Mouse (Mus musculus) CH12.LX (cell line): Measurements from ENCODE around the gene Tepsin. TPM values are rescaled to one million over a fixed set of nuclear protein-coding genes. Genes with fewer than 3 reads are reported as not detected.
A peak's percentile ranks its signal among the peaks of the same experiment; 100 is the strongest.

ENCODE experiments used
- DNase-seq: peaks from one replicate; pipeline ENCODE4 v3.0.0-alpha.2; 2013; ENCODE audit errors: extremely low read depth
- H3K27ac ChIP-seq: 2 replicates; pipeline ENCODE4 v1.5.1; 2012; ENCODE audit warnings: low read depth, mild to moderate bottlenecking, control low read depth, moderate library complexity; ENCODE audit not compliant: insufficient read depth
- H3K27me3 ChIP-seq: replicated peaks from 2 replicates; pipeline ENCODE3; 2012; ENCODE audit warnings: inconsistent platforms
- H3K36me3 ChIP-seq, 2 experiments: replicated peaks in 1 of 2; 2 replicates each; pipeline versions ENCODE3 to v1.6.1; 2012; ENCODE audit warnings: inconsistent platforms in 1 of 2, low read length in 1 of 2, mild to moderate bottlenecking in 1 of 2, mixed read lengths in 1 of 2, moderate library complexity in 1 of 2; ENCODE audit not compliant: control insufficient read depth in 1 of 2, insufficient read depth in 1 of 2
- H3K4me1 ChIP-seq, 2 experiments: 2 replicates each; pipeline ENCODE4 v1.6.1; 2012; ENCODE audit warnings: inconsistent platforms in 1 of 2, moderate library complexity in 1 of 2; ENCODE audit not compliant: insufficient read depth in 2 of 2, control insufficient read depth in 1 of 2
- H3K4me2 ChIP-seq: 2 replicates; pipeline ENCODE4 v1.6.1; 2012; ENCODE audit warnings: low read depth, mild to moderate bottlenecking, control low read depth; ENCODE audit not compliant: poor library complexity, insufficient read depth, severe bottlenecking
- H3K4me3 ChIP-seq, 3 experiments: fragments of 150-350 bp in 1 of 3; sonication (generic) in 1 of 3; replicated peaks in 1 of 3; 2 replicates each; pipeline versions ENCODE3 to v1.5.1; 2011 to 2012; ENCODE audit warnings: low read depth in 2 of 3, low read length in 2 of 3, mild to moderate bottlenecking in 2 of 3, moderate library complexity in 2 of 3, control low read depth in 1 of 3, improper control_type of control experiment in 1 of 3, inconsistent platforms in 1 of 3, mixed read lengths in 1 of 3; ENCODE audit not compliant: poor library complexity in 1 of 3
- H3K79me2 ChIP-seq: replicated peaks from 2 replicates; pipeline ENCODE4 v1.6.1; 2012; ENCODE audit warnings: mild to moderate bottlenecking, moderate library complexity; ENCODE audit not compliant: control insufficient read depth, poor library complexity, insufficient read depth, severe bottlenecking; ENCODE audit errors: extremely low read depth
- H3K9ac ChIP-seq: 2 replicates; pipeline ENCODE4 v1.6.1; 2012; ENCODE audit warnings: low read depth, mild to moderate bottlenecking, control low read depth, moderate library complexity; ENCODE audit not compliant: insufficient read depth
- H3K9me3 ChIP-seq: replicated peaks from 2 replicates; pipeline ENCODE3; 2012; ENCODE audit warnings: low read length, inconsistent platforms, mixed read lengths
- CHD2 ChIP-seq: IDR thresholded peaks from 2 replicates; pipeline ENCODE4 v1.6.1; 2011; ENCODE audit warnings: low read length, improper control_type of control experiment
- CTCF ChIP-seq, 2 experiments: IDR thresholded peaks in 1 of 2; conservative IDR thresholded peaks in 1 of 2; 2 replicates each; pipeline ENCODE4 v1.5.1; 2011 to 2012; ENCODE audit warnings: low read depth in 2 of 2, low read length in 2 of 2, improper control_type of control experiment in 1 of 2, inconsistent platforms in 1 of 2, mild to moderate bottlenecking in 1 of 2, moderate library complexity in 1 of 2
- E2F4 ChIP-seq: IDR thresholded peaks from 2 replicates; pipeline ENCODE4 v1.6.1; 2011; ENCODE audit warnings: low read depth, low read length, improper control_type of control experiment; ENCODE audit not compliant: insufficient replicate concordance
- EP300 ChIP-seq: IDR thresholded peaks from 2 replicates; pipeline ENCODE4 v1.6.1; 2011; ENCODE audit warnings: low read length, improper control_type of control experiment
- ETS1 ChIP-seq: conservative IDR thresholded peaks from 2 replicates; pipeline ENCODE4 v1.6.1; 2012; ENCODE audit warnings: low read depth, mild to moderate bottlenecking, inconsistent platforms, low read length, improper control_type of control experiment, moderate library complexity
- GABPA ChIP-seq: IDR thresholded peaks from 2 replicates; pipeline ENCODE4 v1.6.1; 2012; ENCODE audit warnings: low read depth, low read length, improper control_type of control experiment, inconsistent platforms; ENCODE audit not compliant: insufficient replicate concordance
- HCFC1 ChIP-seq: IDR thresholded peaks from 2 replicates; pipeline ENCODE4 v1.6.1; 2012; ENCODE audit warnings: low read depth, mild to moderate bottlenecking, inconsistent platforms, low read length, improper control_type of control experiment
- IRF4 ChIP-seq: IDR thresholded peaks from 2 replicates; pipeline ENCODE4 v1.6.1; 2014; ENCODE audit warnings: low read depth, mild to moderate bottlenecking, inconsistent platforms, low read length, improper control_type of control experiment
- JUN ChIP-seq: IDR thresholded peaks from 2 replicates; pipeline ENCODE4 v1.6.1; 2011; ENCODE audit warnings: low read depth, mild to moderate bottlenecking, low read length, improper control_type of control experiment, moderate library complexity; ENCODE audit not compliant: insufficient read depth
- JUND ChIP-seq: conservative IDR thresholded peaks from 2 replicates; pipeline ENCODE4 v1.6.1; 2011; ENCODE audit warnings: low read depth, low read length, improper control_type of control experiment
- KAT2A ChIP-seq: IDR thresholded peaks from 2 replicates; pipeline ENCODE4 v1.6.1; 2012; ENCODE audit warnings: low read length, improper control_type of control experiment, inconsistent platforms; ENCODE audit not compliant: insufficient replicate concordance
- MAFK ChIP-seq: IDR thresholded peaks from 2 replicates; pipeline ENCODE4 v1.6.1; 2011; ENCODE audit warnings: low read length, improper control_type of control experiment; ENCODE audit not compliant: insufficient replicate concordance
- MAX ChIP-seq: IDR thresholded peaks from 2 replicates; pipeline ENCODE4 v1.6.1; 2011; ENCODE audit warnings: low read length, improper control_type of control experiment
- MEF2A ChIP-seq: IDR thresholded peaks from 2 replicates; pipeline ENCODE4 v1.6.1; 2014; ENCODE audit warnings: low read depth, mild to moderate bottlenecking, inconsistent platforms, low read length, improper control_type of control experiment, borderline replicate concordance
- MYC ChIP-seq: IDR thresholded peaks from 2 replicates; pipeline ENCODE4 v1.6.1; 2011; ENCODE audit warnings: low read depth, mild to moderate bottlenecking, improper control_type of control experiment, low read length
- NELFE ChIP-seq: IDR thresholded peaks from 2 replicates; pipeline ENCODE4 v1.6.1; 2011; ENCODE audit warnings: low read depth, low read length, improper control_type of control experiment
- POLR2A ChIP-seq: IDR thresholded peaks from 2 replicates; pipeline ENCODE4 v1.6.1; 2011; ENCODE audit warnings: low read depth, mild to moderate bottlenecking, improper control_type of control experiment, low read length
- POLR2AphosphoS2 ChIP-seq: IDR thresholded peaks from 2 replicates; pipeline ENCODE4 v1.6.1; 2011; ENCODE audit warnings: low read depth, low read length, improper control_type of control experiment
- RAD21 ChIP-seq: IDR thresholded peaks from 2 replicates; pipeline ENCODE4 v1.6.1; 2011; ENCODE audit warnings: low read depth, mild to moderate bottlenecking, low read length, improper control_type of control experiment, moderate library complexity
- RCOR1 ChIP-seq: conservative IDR thresholded peaks from 2 replicates; pipeline ENCODE4 v1.6.1; 2012; ENCODE audit warnings: low read depth, mild to moderate bottlenecking, inconsistent platforms, low read length, improper control_type of control experiment
- SIN3A ChIP-seq: IDR thresholded peaks from 2 replicates; pipeline ENCODE4 v1.6.1; 2012; ENCODE audit warnings: low read length, improper control_type of control experiment, inconsistent platforms
- SMC3 ChIP-seq: IDR thresholded peaks from 2 replicates; pipeline ENCODE4 v1.6.1; 2011; ENCODE audit warnings: low read depth, low read length, improper control_type of control experiment
- UBTF ChIP-seq: IDR thresholded peaks from 2 replicates; pipeline ENCODE4 v1.6.1; 2012; ENCODE audit warnings: low read depth, mild to moderate bottlenecking, inconsistent platforms, low read length, improper control_type of control experiment, moderate library complexity
- ZC3H11A ChIP-seq: IDR thresholded peaks from 2 replicates; pipeline ENCODE4 v1.6.1; 2012; ENCODE audit warnings: low read depth, mild to moderate bottlenecking, inconsistent platforms, low read length, improper control_type of control experiment
- ZMIZ1 ChIP-seq: IDR thresholded peaks from 2 replicates; pipeline ENCODE4 v1.6.1; 2012; ENCODE audit warnings: low read depth, mild to moderate bottlenecking, inconsistent platforms, low read length, improper control_type of control experiment
- ZNF384 ChIP-seq: IDR thresholded peaks from 2 replicates; pipeline ENCODE4 v1.6.1; 2012; ENCODE audit warnings: low read depth, low read length, improper control_type of control experiment, inconsistent platforms
- dilution Hi-C: fragments of 300-500 bp; cut with MboI; formaldehyde crosslinking; loops from 2 replicates; pipeline ENCODE4 v1.14.3; 2020; ENCODE audit warnings: low sequenced_read_pairs; ENCODE audit not compliant: extremely low pct_unique_long_range_greater_than_20kb, extremely low pct_ligation_motif_present
- in situ Hi-C: fragments of 300-500 bp; cut with MboI; formaldehyde crosslinking; loops from 3 replicates; pipeline ENCODE4 v1.14.3; 2019; ENCODE audit warnings: low sequenced_read_pairs, low pct_ligation_motif_present, low pct_unique_long_range_greater_than_20kb, mixed read lengths
- polyA plus RNA-seq: library from polyadenylated mRNA; unstranded; fragments of >175 nt; gene quantifications from 2 replicates; pipeline ENCODE4 v1.2.1, GENCODE M21; 2012; ENCODE audit warnings: low read depth; ENCODE audit not compliant: insufficient read length
- total RNA-seq, 2 experiments: library from RNA; depleted of rRNA; stranded (reverse); fragments of 300-350 nt in 1 of 2; fragments of >200 nt in 1 of 2; gene quantifications; 2 replicates each; pipeline ENCODE4 v1.2.3; 2012 to 2014

Tepsin gene
- total and polyA plus RNA-seq, 3 experiments = 13.7 to 22.1 (median 14.2) TPM

DNA sequence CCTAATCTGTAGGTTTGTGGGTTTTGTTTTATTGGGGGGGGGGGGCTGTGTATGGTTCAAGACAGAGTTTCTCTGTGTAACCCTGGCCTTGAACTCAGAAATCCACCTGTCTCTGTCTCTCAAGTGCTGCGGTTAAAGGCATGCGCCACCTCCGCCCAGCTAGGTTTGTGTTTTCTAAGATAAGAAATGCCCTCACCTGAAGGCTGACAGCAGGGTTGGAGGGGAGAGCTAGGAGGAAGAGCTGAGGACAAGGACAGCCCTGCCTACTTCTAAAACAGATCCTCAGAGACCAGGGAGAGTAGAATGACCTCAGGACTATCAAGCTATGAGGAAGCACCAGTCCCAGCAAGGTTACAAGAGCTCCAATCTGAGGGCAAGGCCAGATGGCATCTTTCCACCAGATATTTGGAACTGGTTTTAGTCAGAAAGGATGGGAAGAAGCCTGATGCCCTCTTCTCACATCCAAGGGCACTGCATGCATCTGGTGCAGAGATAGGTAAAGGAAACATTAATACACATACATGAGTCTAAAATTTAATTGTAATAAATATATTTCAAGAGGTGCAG, 5.0 kb upstream of the Tepsin start:
- Histone ChIP-seq H3K4me3 (no peak overlapping the region), H3K9me3 (no peaks in the 10 kb centered on the region), H3K36me3 (peaks cover 51 to 73% of the 10 kb centered on the region in 2 experiments)
- no peak for TF ChIP-seq CHD2
- no peak for TF ChIP-seq MAX
- no peak for TF ChIP-seq POLR2A
- TF ChIP-seq HCFC1 = no peak
- no peak for TF ChIP-seq ZMIZ1
- TF ChIP-seq NELFE = no peak
- no peak for TF ChIP-seq UBTF
- no peak for TF ChIP-seq JUN
- no peak for TF ChIP-seq ZNF384
- TF ChIP-seq MAFK = no peak
- TF ChIP-seq POLR2AphosphoS2 = no peak
- no peak for TF ChIP-seq GABPA
- no peak for TF ChIP-seq E2F4
- TF ChIP-seq EP300 = no peak
- no peak for TF ChIP-seq MYC
- no peak for TF ChIP-seq SMC3
- TF ChIP-seq, all 38 proteins: peak for 0
- dilution Hi-C loops (no loop called here), in situ Hi-C loops (no loop called here)
- H3K4me2 ChIP-seq = no peak overlapping the region
- H3K4me1 ChIP-seq = peaks cover 5 to 20% of the 10 kb centered on the region in 2 experiments
- no peak for DNase-seq
- no peaks in the 10 kb centered on the region; the same call in 1 of the 2 replicates for H3K79me2 ChIP-seq
- no peak overlapping the region for H3K9ac ChIP-seq
- no peaks in the 10 kb centered on the region for H3K27me3 ChIP-seq
- no peak overlapping the region for H3K27ac ChIP-seq

DNA sequence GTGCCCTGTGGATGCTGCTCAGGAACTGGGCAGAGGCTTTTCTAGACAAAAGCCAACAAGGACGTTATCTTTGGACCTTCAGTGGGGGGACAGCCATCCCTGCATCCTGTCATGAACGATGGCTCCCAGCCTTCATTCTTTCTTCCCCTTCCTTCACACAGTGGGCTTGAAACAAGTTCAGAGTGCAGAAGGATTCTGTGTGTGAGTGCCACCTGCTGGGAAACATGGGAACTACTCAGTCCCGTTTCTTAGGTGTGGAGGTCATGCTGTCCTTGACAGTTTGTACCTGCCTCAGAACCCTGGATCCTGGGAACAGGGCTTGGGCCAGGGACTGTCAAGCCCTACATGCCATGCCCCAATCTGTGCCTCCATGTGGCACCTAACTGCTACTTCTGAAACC, 2.5 kb upstream of the Tepsin start:
- TF ChIP-seq HCFC1 (peak; percentile 24), JUN (no peak), ETS1 (no peak), ZC3H11A (peak; percentile 22; the same call in 1 of the 2 replicates), MEF2A (no peak), SMC3 (peak; percentile 88), NELFE (0 out of 2 replicates have a peak, but pooled peaks have one; percentile 18), CTCF (conservative IDR thresholded peaks at IDR 0.05 in 1 of 2, IDR thresholded peaks at IDR 0.05 in 1 of 2; ENCODE audit: low read depth in 2 of 2, low read length in 2 of 2) (peak; percentile 87 to 95), IRF4 (peak; percentile 49; the same call in 1 of the 2 replicates), MYC (peak; percentile 49; the same call in 1 of the 2 replicates), KAT2A (no peak), RAD21 (peak; percentile 85), SIN3A (0 out of 2 replicates have a peak, but pooled peaks have one; percentile 23), POLR2A (peak; percentile 28; the same call in 1 of the 2 replicates), JUND (0 out of 2 replicates have a peak, but pooled peaks have one; percentile 11), RCOR1 (no peak), POLR2AphosphoS2 (peak; percentile 51; the same call in 1 of the 2 replicates)
- peak; percentile 87 for DNase-seq
- Histone ChIP-seq H3K27me3 (no peaks in the 10 kb centered on the region), H3K79me2 (no peaks in the 10 kb centered on the region; the same call in 1 of the 2 replicates), H3K4me1 (peaks cover 8 to 35% of the 10 kb centered on the region in 2 experiments), H3K9ac (no peak overlapping the region), H3K4me2 (no peak overlapping the region), H3K36me3 (peaks cover 36 to 57% of the 10 kb centered on the region in 2 experiments), H3K4me3 (no peak overlapping the region), H3K9me3 (no peaks in the 10 kb centered on the region), H3K27ac (no peak overlapping the region)
- dilution Hi-C loops = no loop called here
- in situ Hi-C loops = no loop called here
